Mouse (Mus musculus) liver, embryonic 14.5 days (tissue): ENCODE measurements around the gene Nr2f2. TPM values are rescaled to one million over a fixed set of nuclear protein-coding genes. Genes with fewer than 3 reads are reported as not detected.

Experiments used
- ATAC-seq: fragments of 200-750 bp; cut with Nextera tagmentation; 2 replicates; pipeline ENCODE4 v1.8.0; 2017; ENCODE audit warnings: moderate number of reproducible peaks, mild to moderate bottlenecking, moderate library complexity; ENCODE audit not compliant: insufficient read depth
- DNase-seq, 3 experiments: peaks; one replicate each; pipeline ENCODE4 v3.0.0-alpha.2; 2012 to 2013; ENCODE audit warnings: low read depth in 3 of 3, low spot score in 3 of 3
- H3K27ac ChIP-seq: fragments of 300-500 bp; sonication (generic); 2 replicates; pipeline ENCODE4 v1.5.1; 2014; ENCODE audit warnings: moderate library complexity, mild to moderate bottlenecking, control low read depth, inconsistent platforms
- H3K27me3 ChIP-seq: fragments of 300-500 bp; sonication (generic); 2 replicates; pipeline ENCODE4 v1.6.1; 2014; ENCODE audit warnings: mild to moderate bottlenecking, low read length, moderate library complexity; ENCODE audit not compliant: control insufficient read depth, insufficient read depth
- H3K36me3 ChIP-seq: fragments of 300-500 bp; sonication (generic); replicated peaks from 2 replicates; pipeline ENCODE4 v1.6.1; 2014; ENCODE audit warnings: low read depth; ENCODE audit not compliant: control insufficient read depth, insufficient read depth
- H3K4me1 ChIP-seq, 2 experiments: fragments of 200-500 bp in 1 of 2; fragments of 300-500 bp in 1 of 2; sonication (generic) in 1 of 2; replicated peaks; 2 replicates each; pipeline ENCODE4 v1.6.1; 2012 to 2014; ENCODE audit warnings: antibody characterized with exemption in 1 of 2, inconsistent platforms in 1 of 2, low read length in 1 of 2; ENCODE audit not compliant: control insufficient read depth in 2 of 2, insufficient read depth in 2 of 2
- H3K4me2 ChIP-seq: fragments of 300-500 bp; sonication (generic); 2 replicates; pipeline ENCODE4 v1.6.1; 2014; ENCODE audit warnings: low read depth, mild to moderate bottlenecking, control low read depth, moderate library complexity
- H3K4me3 ChIP-seq, 2 experiments: fragments of 200-500 bp in 1 of 2; fragments of 300-500 bp in 1 of 2; sonication (generic) in 1 of 2; 2 replicates each; pipeline ENCODE4 v1.5.1; 2012 to 2014; ENCODE audit warnings: low read depth in 2 of 2, low read length in 2 of 2, mild to moderate bottlenecking in 2 of 2, control low read depth in 1 of 2, inconsistent platforms in 1 of 2, moderate library complexity in 1 of 2; ENCODE audit not compliant: insufficient read depth in 1 of 2
- H3K9ac ChIP-seq: fragments of 300-500 bp; sonication (generic); replicated peaks from 2 replicates; pipeline ENCODE4 v1.6.1; 2014; ENCODE audit warnings: mild to moderate bottlenecking, control low read depth, moderate library complexity
- H3K9me3 ChIP-seq: fragments of 300-500 bp; sonication (generic); 2 replicates; pipeline ENCODE4 v1.6.1; 2016; ENCODE audit warnings: low read length, mixed read lengths; ENCODE audit not compliant: control insufficient read depth
- CTCF ChIP-seq: IDR thresholded peaks from 2 replicates; pipeline ENCODE4 v1.5.1; 2016; ENCODE audit warnings: antibody characterized with exemption, low read depth, control low read depth
- EP300 ChIP-seq: IDR thresholded peaks from 2 replicates; pipeline ENCODE4 v1.6.1; 2016; ENCODE audit warnings: antibody characterized with exemption, low read depth
- WGBS: fragments of 180-500 bp; shearing (Covaris S2); extraction: QIAGEN DNeasy Blood & Tissue Kit; methylation state at CpG from one replicate; pipeline ENCODE4 v1.1.7; 2014; ENCODE audit not compliant: insufficient replicate concordance; 5-methylcytosine and 5-hydroxymethylcytosine counted together
- polyA plus RNA-seq, 2 experiments: library from polyadenylated mRNA; depleted of rRNA in 1 of 2; stranded (reverse) in 1 of 2; unstranded in 1 of 2; fragments of >200 nt; fragmentation: Nextera tagmentation in 1 of 2; extraction: Ambion mirVana in 1 of 2; gene quantifications; 2 replicates each; pipeline versions ENCODE4 v1.2.1 to v1.2.3; 2012 to 2014

The Nr2f2 gene
- polyA plus RNA-seq, 2 experiments = 6.3 to 12.0 TPM

GRCm38 (mm10) chr7:70361383-70362364 is 4.9 kb downstream of the Nr2f2 start:
- H3K9ac ChIP-seq = peak overlapping the region; percentile 50
- H3K36me3 ChIP-seq = no peaks in the 10 kb centered on the region
- DNase-seq (peak; percentile 33 to 50 (median 35)), ATAC-seq (peak; percentile 70)
- peaks cover 82% of the 10 kb centered on the region for H3K27me3 ChIP-seq
- under 1% methylated on average over 74 of the region's 98 CpGs for WGBS
- no peaks in the 10 kb centered on the region for H3K9me3 ChIP-seq
- peak overlapping the region; percentile 47 for H3K4me2 ChIP-seq
- no peaks in the 10 kb centered on the region for H3K4me1 ChIP-seq
- no peak overlapping the region; the same call in 1 of the 2 replicates for H3K27ac ChIP-seq
- H3K4me3 ChIP-seq = peak overlapping the region; percentile 45 to 54
- TF ChIP-seq EP300 (no peak), CTCF (no peak)

- Histone ChIP-seq H3K36me3 (no peaks in the 10 kb centered on the region), H3K9me3 (no peaks in the 10 kb centered on the region), H3K27me3 (peaks cover 75% of the 10 kb centered on the region), H3K4me1 (no peaks in the 10 kb centered on the region), H3K4me2 (peak overlapping the region; percentile 47), H3K27ac (peak overlapping the region; percentile 35; the same call in 1 of the 2 replicates), H3K9ac (peak overlapping the region; percentile 51), H3K4me3 (peak overlapping the region; percentile 54 to 69)
- no peak; the same call in 1 of the 2 replicates for ATAC-seq
- under 1% methylated on average over 55 of the region's 84 CpGs for WGBS
- DNase-seq = no peak
- no peak for TF ChIP-seq EP300
- no peak for TF ChIP-seq CTCF
Observed at GRCm38 (mm10) chr7:70360611-70361382, 5.7 kb downstream of the Nr2f2 start.

- H3K4me1 ChIP-seq = no peaks in the 10 kb centered on the region
- no peak for ATAC-seq
- TF ChIP-seq CTCF (no peak), EP300 (no peak)
- H3K9me3 ChIP-seq = no peaks in the 10 kb centered on the region
- H3K9ac ChIP-seq = peak overlapping the region; percentile 51
- 2% methylated on average over 50 of the region's 75 CpGs for WGBS
- no peak overlapping the region for H3K27ac ChIP-seq
- H3K4me2 ChIP-seq = peak overlapping the region; percentile 41
- DNase-seq = no peak
- H3K27me3 ChIP-seq = peaks cover 68% of the 10 kb centered on the region
- H3K4me3 ChIP-seq = peak overlapping the region; percentile 54 to 69
- no peaks in the 10 kb centered on the region for H3K36me3 ChIP-seq
Observed at GRCm38 (mm10) chr7:70359791-70360581, 6.5 kb downstream of the Nr2f2 start.

- TF ChIP-seq EP300 = no peak
- TF ChIP-seq CTCF = no peak
- WGBS = 1% methylated on average over 33 of the region's 33 CpGs
- Histone ChIP-seq H3K9me3 (no peaks in the 10 kb centered on the region), H3K4me1 (no peaks in the 10 kb centered on the region), H3K9ac (peak overlapping the region; percentile 54), H3K36me3 (no peaks in the 10 kb centered on the region), H3K27me3 (peaks cover 63% of the 10 kb centered on the region), H3K4me2 (peak overlapping the region; percentile 50), H3K27ac (no peak overlapping the region), H3K4me3 (peak overlapping the region; percentile 54 to 67)
- DNase-seq (no peak), ATAC-seq (no peak)
Observed at GRCm38 (mm10) chr7:70358848-70359591, 7.5 kb downstream of the Nr2f2 start.
